Mouse (Mus musculus) heart, embryonic 13.5 days (tissue): ENCODE results near the gene BC024978. TPM values are rescaled to one million over a fixed set of nuclear protein-coding genes. Genes with fewer than 3 reads are reported as not detected.

Experiments
- ATAC-seq: fragments of 200-750 bp; cut with Nextera tagmentation; 2 replicates; pipeline ENCODE4 v1.8.0; 2017; ENCODE audit warnings: moderate TSS enrichment; ENCODE audit not compliant: insufficient number of reproducible peaks, low FRiP score, low TSS enrichment; ENCODE audit errors: extremely low read depth
- H3K27ac ChIP-seq: fragments of 300-500 bp; sonication (generic); replicated peaks from 2 replicates; pipeline ENCODE4 v1.5.1; 2015; ENCODE audit warnings: moderate library complexity, mild to moderate bottlenecking, inconsistent platforms
- H3K27me3 ChIP-seq: fragments of 300-500 bp; sonication (generic); replicated peaks from 2 replicates; pipeline ENCODE4 v1.6.1; 2015; ENCODE audit warnings: mild to moderate bottlenecking, inconsistent platforms
- H3K36me3 ChIP-seq: fragments of 300-500 bp; sonication (generic); 2 replicates; pipeline ENCODE4 v1.6.1; 2015; ENCODE audit warnings: mild to moderate bottlenecking, inconsistent platforms
- H3K4me1 ChIP-seq: fragments of 300-500 bp; sonication (generic); 2 replicates; pipeline ENCODE4 v1.6.1; 2015; ENCODE audit warnings: inconsistent platforms
- H3K4me2 ChIP-seq: fragments of 300-500 bp; sonication (generic); 2 replicates; pipeline ENCODE4 v1.6.1; 2015; ENCODE audit warnings: inconsistent platforms, mild to moderate bottlenecking, moderate library complexity
- H3K4me3 ChIP-seq: fragments of 300-500 bp; sonication (generic); 2 replicates; pipeline ENCODE4 v1.5.1; 2015; ENCODE audit warnings: moderate library complexity, mild to moderate bottlenecking, inconsistent platforms
- H3K9ac ChIP-seq: fragments of 300-500 bp; sonication (generic); 2 replicates; pipeline ENCODE4 v1.6.1; 2015; ENCODE audit warnings: inconsistent platforms, mild to moderate bottlenecking, moderate library complexity
- H3K9me3 ChIP-seq: fragments of 300-500 bp; sonication (generic); 2 replicates; pipeline ENCODE4 v1.6.1; 2016; ENCODE audit warnings: inconsistent platforms
- WGBS: fragments of 180-500 bp; shearing (Covaris S2); methylation state at CpG from one replicate; pipeline ENCODE4 v1.1.7; 2015; ENCODE audit warnings: mixed read lengths; 5-methylcytosine and 5-hydroxymethylcytosine counted together
- polyA plus RNA-seq: library from polyadenylated mRNA; unstranded; fragments of >200 nt; fragmentation: Nextera tagmentation; extraction: Ambion mirVana; gene quantifications from 2 replicates; pipeline ENCODE4 v1.2.1, GENCODE M21; 2015

Gene BC024978
- polyA plus RNA-seq, 1 experiment from 2014 or later: 2.9 TPM

DNA sequence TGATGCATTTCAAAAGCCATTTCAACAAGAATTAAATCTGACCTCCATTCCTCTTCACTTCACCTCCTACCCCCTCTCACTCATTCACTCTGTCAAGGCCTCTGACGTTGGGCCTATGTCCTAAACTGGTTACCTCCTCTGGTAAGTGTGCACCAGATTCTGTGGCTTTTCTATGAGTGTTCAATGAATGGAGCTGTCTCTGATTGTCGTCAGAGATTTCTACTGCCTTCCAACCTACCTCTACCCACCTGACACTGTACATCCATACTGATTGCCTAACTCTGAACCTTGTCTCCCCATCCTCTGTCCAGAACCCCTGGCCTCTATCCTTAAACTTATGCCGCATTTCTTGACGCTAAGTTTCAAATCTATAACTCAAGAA is 17.6 kb upstream of the BC024978 start:
- Histone ChIP-seq H3K27ac (peak overlapping the region; percentile 97), H3K36me3 (peaks cover 31% of the 10 kb centered on the region), H3K4me2 (peak overlapping the region; percentile 74), H3K9ac (peak overlapping the region; percentile 84), H3K4me1 (peaks cover 24% of the 10 kb centered on the region), H3K27me3 (no peaks in the 10 kb centered on the region), H3K9me3 (no peaks in the 10 kb centered on the region), H3K4me3 (peak overlapping the region; percentile 82)
- whole genome bisulfite sequencing: 23% methylated on average over 4 of the region's 4 CpGs
- no peak for ATAC-seq

DNA sequence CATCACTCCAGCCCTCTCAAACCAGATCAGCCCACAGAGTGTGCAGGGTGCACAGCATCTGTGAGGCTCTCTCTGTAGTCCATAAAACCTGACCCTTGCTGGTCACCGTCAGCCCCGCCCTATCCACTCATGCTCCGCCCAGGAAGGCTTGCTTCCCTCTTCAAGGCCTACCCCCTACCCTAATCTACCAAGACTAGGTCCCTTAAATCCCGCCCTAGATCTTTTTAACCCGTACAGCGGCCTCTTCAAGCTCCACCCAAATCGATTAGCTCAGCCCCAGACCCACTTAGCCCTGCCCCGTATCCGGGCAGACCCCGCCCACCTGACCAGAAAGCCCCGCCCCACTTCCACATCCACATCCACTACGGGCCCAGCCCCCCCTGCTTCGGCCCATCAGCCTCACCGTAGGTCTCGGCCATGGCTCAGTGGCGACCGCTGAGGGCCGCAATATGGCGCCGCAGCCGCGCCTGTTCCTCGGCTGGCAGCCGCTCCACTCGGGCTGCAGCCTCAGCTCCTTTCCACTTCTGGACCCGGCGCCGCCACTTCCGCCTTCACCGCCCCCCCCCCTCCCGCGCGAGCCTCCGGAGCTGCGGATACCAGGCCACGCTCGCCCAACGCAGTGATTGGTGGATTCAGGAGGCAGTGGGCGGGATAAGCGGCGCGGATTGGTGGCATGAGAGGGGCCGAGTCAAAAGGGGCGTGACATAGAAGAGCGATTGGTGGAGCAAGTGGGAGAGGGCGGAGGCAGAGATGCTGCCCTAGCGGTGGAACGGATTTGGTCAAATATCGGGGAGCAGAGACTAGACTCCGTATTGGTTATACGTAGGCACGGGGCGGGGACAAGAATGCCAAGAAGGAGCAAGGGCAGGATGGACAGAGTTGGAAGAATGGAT is 17.0 kb upstream of the BC024978 start, which contains the start of gene Rab4b:
Rab4b (minus strand) TSS at position 573 of the 893 bp plus-strand sequence.
- Histone ChIP-seq H3K9me3 (no peaks in the 10 kb centered on the region), H3K4me1 (peaks cover 24% of the 10 kb centered on the region), H3K9ac (peak within 1 kb of the TSS; percentile 84), H3K4me3 (peak within 1 kb of the TSS; percentile 82), H3K27me3 (no peaks in the 10 kb centered on the region), H3K36me3 (peaks cover 30% of the 10 kb centered on the region), H3K4me2 (peak within 1 kb of the TSS; percentile 74), H3K27ac (peak within 1 kb of the TSS; percentile 97)
- peak; percentile 98 for ATAC-seq
- under 1% methylated on average over 52 of the region's 53 CpGs for WGBS

DNA sequence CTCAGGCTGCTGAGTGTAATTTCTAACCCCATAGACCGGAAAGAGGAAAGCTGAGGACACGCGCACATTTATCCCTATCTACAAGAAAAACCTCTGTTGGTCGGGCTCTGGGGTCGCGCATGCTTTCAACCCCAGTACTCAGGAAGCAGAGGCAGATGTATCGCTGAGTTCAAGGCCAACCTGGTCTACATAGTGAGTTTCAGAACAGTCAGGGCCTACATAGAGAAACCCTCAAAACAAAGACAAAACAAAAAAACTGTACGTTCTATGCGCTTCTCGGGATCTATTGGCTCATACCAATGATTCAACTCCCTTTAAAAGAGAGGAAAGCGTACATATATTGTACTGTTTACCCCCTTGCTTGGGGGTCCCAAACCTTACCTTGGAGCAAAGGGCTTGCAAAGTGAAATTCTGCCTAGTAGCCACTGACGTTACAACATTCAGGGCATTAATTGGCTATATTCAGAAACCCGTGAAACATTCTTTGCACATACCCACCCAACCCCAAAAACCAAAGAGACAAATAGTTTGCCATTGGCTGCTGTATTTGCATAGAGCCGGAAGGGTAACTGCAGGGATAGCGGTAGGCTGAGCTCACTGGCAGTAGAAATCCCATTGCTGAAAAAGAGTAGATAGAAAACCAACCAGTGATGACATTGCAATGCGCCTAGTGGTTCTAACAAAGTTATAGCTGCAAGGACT is 16.2 kb upstream of the BC024978 start:
- Histone ChIP-seq H3K4me2 (peak overlapping the region; percentile 74), H3K27me3 (no peaks in the 10 kb centered on the region), H3K27ac (peak overlapping the region; percentile 81), H3K36me3 (peaks cover 29% of the 10 kb centered on the region), H3K9me3 (no peaks in the 10 kb centered on the region), H3K4me1 (peaks cover 24% of the 10 kb centered on the region), H3K4me3 (peak overlapping the region; percentile 82), H3K9ac (peak overlapping the region; percentile 77)
- 43% methylated on average over 16 of the region's 16 CpGs for WGBS
- ATAC-seq: no peak

DNA sequence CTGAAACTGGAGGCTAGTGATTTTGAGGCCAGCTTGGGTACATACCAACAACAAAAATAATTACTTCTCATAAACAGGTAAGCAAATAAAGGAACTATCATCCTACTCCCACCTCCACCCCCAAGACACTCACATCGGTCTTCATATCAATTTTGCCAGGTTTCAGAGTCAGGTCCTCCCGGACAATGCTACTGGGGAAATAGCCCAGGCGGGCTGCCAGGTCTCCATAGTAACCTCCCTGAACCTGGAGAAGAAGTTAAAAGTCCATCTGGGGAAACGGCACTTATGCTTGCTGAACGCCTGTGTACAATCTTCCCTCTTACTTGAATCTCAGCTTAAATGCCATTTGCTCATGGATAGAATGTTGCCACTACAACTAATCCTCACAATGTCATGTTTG is 15.5 kb upstream of the BC024978 start:
- 0 out of 2 replicates have a peak overlapping the region, but pooled peaks have one; percentile 7 for H3K9ac ChIP-seq
- no peaks in the 10 kb centered on the region for H3K9me3 ChIP-seq
- H3K4me1 ChIP-seq: peaks cover 24% of the 10 kb centered on the region
- 61% methylated on average over 5 of the region's 5 CpGs for WGBS
- H3K4me3 ChIP-seq: 0 out of 2 replicates have a peak overlapping the region, but pooled peaks have one; percentile 82
- peak overlapping the region; percentile 81; the same call in 1 of the 2 replicates for H3K27ac ChIP-seq
- ATAC-seq: no peak
- H3K27me3 ChIP-seq: no peaks in the 10 kb centered on the region
- no peak overlapping the region for H3K4me2 ChIP-seq
- H3K36me3 ChIP-seq: peaks cover 29% of the 10 kb centered on the region

DNA sequence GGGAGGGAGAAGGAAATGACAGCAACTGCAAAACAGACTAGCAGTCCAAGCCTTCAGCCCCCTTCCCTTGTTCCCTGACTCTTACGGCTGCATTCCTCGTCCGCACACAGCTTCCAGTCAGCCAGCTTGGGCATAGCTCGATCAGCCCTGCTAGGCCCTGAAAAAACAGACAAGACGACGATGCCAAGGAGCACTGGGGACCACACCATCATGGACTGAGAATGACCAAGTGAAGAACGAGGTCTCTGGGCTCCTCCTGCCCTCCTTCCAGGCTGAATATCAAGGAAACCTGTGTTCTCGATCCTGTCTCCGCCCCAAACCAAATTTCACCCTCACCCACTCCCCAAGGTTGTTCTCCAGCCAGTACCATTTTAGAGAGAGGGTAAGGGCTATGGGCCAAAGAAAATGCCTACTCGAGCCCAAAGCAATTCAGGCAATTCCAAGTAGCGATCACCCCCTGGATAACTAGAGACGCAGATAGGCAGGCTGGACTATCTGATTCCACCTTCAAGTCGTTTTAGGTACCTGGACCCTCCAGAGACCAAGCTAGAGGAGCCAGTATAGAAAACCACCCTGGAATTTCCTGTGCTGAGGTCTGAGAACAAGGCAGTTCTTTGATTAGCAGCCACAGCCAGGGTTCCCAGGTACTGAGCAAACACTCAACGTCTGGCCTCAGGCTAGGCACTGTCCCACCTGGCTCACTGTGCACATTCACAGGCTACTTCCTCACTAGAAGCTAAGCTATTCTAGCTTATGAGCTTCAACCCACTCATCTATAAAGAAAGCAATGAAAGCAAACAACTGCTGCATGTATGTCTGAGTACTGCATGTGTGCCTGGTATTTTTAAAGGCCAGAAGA is 14.5 kb upstream of the BC024978 start, which contains the start of the genes Gm21983 and Mia:
Gm21983 (minus strand) TSS at position 250 of the 859 bp plus-strand sequence.
Mia (minus strand) TSS at position 321 of the 859 bp plus-strand sequence.
- Histone ChIP-seq H3K4me3 (0 out of 2 replicates have a peak within 1 kb of the TSS, but pooled peaks have one; percentile 82), H3K9ac (0 out of 2 replicates have a peak within 1 kb of the TSS, but pooled peaks have one; percentile 7), H3K27ac (peak within 1 kb of the TSS; percentile 81; the same call in 1 of the 2 replicates)

DNA sequence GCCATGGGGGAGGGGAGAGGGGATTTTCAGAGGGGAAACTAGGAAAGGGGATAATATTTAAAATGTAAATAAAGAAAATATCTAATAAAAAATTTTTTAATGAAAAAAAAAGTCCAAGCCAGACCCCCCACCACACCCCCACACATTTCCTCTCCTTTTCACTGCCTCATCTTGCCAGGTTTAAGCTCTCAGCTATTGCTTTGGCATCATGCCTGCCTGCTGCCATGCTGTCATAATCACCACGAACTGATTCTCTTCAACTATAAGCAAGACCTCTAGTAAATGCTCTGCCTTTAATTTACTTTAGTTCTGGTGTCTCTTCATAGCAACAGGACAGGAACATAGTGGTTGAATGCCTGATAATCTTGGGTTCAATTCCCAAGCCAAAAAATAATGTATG is 13.1 kb upstream of the BC024978 start:
- ATAC-seq: no peak
- 68% methylated on average over 1 of the region's 1 CpGs for WGBS

More for the DNA sequence above, 14.5 kb upstream of the BC024978 start, which contains the start of the genes Gm21983 and Mia:
- Histone ChIP-seq H3K9me3 (no peaks in the 10 kb centered on the region), H3K27me3 (no peaks in the 10 kb centered on the region), H3K36me3 (peaks cover 30% of the 10 kb centered on the region), H3K4me2 (no peak within 1 kb of the TSS), H3K4me1 (peaks cover 24% of the 10 kb centered on the region)
- WGBS: 56% methylated on average over 14 of the region's 14 CpGs
- ATAC-seq: no peak

DNA sequence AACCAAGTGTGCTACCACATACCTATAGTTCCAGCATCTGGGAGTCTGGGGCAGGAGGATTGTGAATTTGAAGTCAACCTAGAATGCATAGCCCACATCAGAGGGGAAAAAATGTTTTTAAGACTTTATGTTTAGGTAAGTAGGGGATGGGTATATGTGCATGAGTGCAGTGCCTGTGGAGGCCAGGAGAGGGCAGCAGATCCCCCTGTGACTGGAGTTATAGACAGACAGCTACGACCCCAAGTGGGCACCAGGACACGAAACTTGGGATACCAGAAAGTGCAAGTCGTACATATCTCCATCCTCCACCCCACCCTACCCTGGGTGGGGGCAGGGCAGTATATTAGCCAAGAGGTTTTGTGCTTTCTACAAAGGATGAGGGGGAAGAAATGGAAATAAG is 10.6 kb upstream of the BC024978 start:
- no peak overlapping the region for H3K27ac ChIP-seq
- WGBS: 58% methylated on average over 3 of the region's 3 CpGs
- no peak overlapping the region for H3K4me2 ChIP-seq
- peaks cover 69% of the 10 kb centered on the region for H3K36me3 ChIP-seq
- no peak overlapping the region for H3K4me3 ChIP-seq
- no peak overlapping the region for H3K9ac ChIP-seq
- H3K4me1 ChIP-seq: peaks cover 8% of the 10 kb centered on the region
- H3K27me3 ChIP-seq: no peaks in the 10 kb centered on the region
- H3K9me3 ChIP-seq: no peaks in the 10 kb centered on the region
- ATAC-seq: no peak

More for the DNA sequence above, 13.1 kb upstream of the BC024978 start:
- Histone ChIP-seq H3K9me3 (no peaks in the 10 kb centered on the region), H3K27me3 (no peaks in the 10 kb centered on the region), H3K27ac (no peak overlapping the region), H3K4me1 (peaks cover 24% of the 10 kb centered on the region), H3K4me2 (no peak overlapping the region), H3K9ac (no peak overlapping the region), H3K4me3 (no peak overlapping the region), H3K36me3 (peaks cover 44% of the 10 kb centered on the region)

DNA sequence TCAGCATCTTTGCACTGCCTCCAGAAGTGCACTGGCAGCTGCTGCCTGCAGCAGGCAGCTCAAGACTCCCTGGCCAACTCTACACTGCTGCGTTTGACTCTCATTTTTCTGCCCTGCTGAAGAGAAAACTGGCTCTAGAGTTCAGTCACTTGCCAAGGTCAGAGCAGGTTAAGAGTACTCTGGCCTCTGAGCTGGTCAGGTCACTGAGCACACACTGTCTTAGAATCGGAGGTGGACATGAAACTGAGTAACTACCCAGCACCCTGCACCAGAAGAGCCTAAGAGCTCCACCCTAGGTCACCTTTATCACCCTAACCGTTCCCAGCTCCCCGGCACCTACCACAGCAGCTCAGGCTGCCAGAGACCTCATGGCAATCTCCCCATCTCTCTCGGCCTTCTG is 9.6 kb upstream of the BC024978 start:
- Histone ChIP-seq H3K9me3 (no peaks in the 10 kb centered on the region), H3K4me3 (no peak overlapping the region), H3K27me3 (no peaks in the 10 kb centered on the region), H3K27ac (no peak overlapping the region), H3K36me3 (peaks cover 79% of the 10 kb centered on the region), H3K4me1 (no peaks in the 10 kb centered on the region), H3K4me2 (no peak overlapping the region), H3K9ac (no peak overlapping the region)
- 81% methylated on average over 5 of the region's 5 CpGs for WGBS
- ATAC-seq: no peak

DNA sequence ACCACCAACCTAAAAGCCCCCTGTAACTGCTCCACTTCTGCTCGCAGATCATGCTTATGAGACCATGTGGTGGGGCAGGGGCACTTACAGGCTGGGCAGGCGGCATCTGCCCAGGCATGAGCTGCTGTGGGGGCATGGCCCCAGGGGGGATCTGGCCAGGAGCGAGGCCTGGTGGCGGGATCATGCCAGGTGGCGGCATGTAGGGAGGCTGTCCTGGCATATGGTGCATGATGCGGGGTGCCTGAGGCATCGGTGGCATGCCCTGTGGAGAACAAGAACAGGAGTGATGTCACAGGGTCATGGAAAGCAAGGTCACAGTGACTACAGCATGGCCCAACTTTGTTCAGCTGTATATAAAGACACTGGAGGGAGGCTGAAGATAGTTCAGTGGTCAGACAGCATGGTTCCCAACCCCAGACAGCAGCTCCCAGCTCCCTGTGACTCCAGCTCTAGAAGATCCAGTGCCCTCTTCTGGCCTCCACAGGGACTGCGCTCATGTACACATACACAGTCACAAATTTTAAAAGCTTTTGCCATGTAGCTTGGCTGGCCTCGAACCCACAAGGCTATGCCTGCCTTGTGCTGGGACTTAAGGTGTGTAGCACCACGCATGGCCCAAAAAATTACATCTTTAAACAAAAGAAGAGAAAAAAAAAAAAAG is 6.2 kb upstream of the BC024978 start:
- Histone ChIP-seq H3K4me3 (no peak overlapping the region), H3K27ac (no peak overlapping the region), H3K4me1 (peaks cover 10% of the 10 kb centered on the region), H3K27me3 (no peaks in the 10 kb centered on the region), H3K4me2 (no peak overlapping the region), H3K36me3 (peaks cover 100% of the 10 kb centered on the region), H3K9me3 (no peaks in the 10 kb centered on the region), H3K9ac (no peak overlapping the region)
- no peak for ATAC-seq
- WGBS: 94% methylated on average over 10 of the region's 10 CpGs

DNA sequence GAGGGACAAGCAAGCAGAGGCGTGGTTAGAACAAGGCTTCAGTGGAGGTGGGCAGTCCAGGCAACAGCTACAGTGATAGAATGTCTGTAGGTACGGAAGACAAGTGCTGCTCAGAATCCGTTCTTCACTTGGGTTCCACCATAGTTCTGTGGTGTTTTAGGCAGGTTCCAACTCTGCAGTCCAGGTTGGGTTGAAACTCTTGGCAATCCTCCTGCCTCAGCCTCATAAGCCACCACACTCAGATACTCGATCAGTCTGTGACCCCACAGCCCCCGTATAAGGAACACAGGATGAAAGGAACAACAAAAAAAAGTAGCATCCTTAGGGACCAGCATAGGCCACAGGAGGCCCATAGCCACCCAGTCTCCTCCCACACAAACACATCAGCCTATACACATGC is 3.1 kb upstream of the BC024978 start:
- H3K9me3 ChIP-seq: no peaks in the 10 kb centered on the region
- no peak overlapping the region for H3K9ac ChIP-seq
- H3K4me1 ChIP-seq: peaks cover 19% of the 10 kb centered on the region
- H3K4me2 ChIP-seq: no peak overlapping the region
- H3K27ac ChIP-seq: no peak overlapping the region
- peaks cover 77% of the 10 kb centered on the region for H3K36me3 ChIP-seq
- WGBS: 93% methylated on average over 5 of the region's 5 CpGs
- no peaks in the 10 kb centered on the region for H3K27me3 ChIP-seq
- ATAC-seq: no peak
- H3K4me3 ChIP-seq: no peak overlapping the region
